Mouse (Mus musculus) kidney, adult 10 weeks (tissue): ENCODE results near the gene Gm17402. TPM values are rescaled to one million over a fixed set of nuclear protein-coding genes. Genes with fewer than 3 reads are reported as not detected.

Experiments
- polyA plus RNA-seq: library from polyadenylated mRNA; stranded (reverse); fragments of 350-450 nt; fragmentation: Illumina TruSeq; extraction: RNeasy Lipid Tissue Mini Kit (QIAGEN cat#74804); gene quantifications from one replicate; pipeline ENCODE4 v1.2.3, GENCODE M21; 2014; ENCODE audit warnings: low read depth, low replicate concordance

Gene Gm17402
- polyA plus RNA-seq, result not detected

GRCm38 (mm10) chr3:67375063-67375462 is at the start of gene Gm17402:
Gm17402 (minus strand) TSS chr3:67375163.

GRCm38 (mm10) chr3:67373872-67374271 is 1.1 kb downstream of the Gm17402 start, which contains the start of gene Mlf1:
Mlf1 (plus strand) TSS chr3:67374097.

Other genes starting within 250 kb of the Gm17402 start
- gene Mlf1, start 1.1 kb downstream of the Gm17402 start, polyA plus RNA-seq, result 1.1 TPM
- gene Gfm1, start 54.9 kb upstream of the Gm17402 start, polyA plus RNA-seq, result 158 TPM
- gene Lxn, start 88.8 kb upstream of the Gm17402 start, polyA plus RNA-seq, result 13.3 TPM
- 1.5 TPM for gene Rarres1, start 140.4 kb upstream of the Gm17402 start, polyA plus RNA-seq
- gene Mfsd1, start 207.6 kb upstream of the Gm17402 start, polyA plus RNA-seq, result 691 TPM